Mouse (Mus musculus) intestine, embryonic 14.5 days (tissue): Measurements from ENCODE around the gene Cmtm8. TPM values are rescaled to one million over a fixed set of nuclear protein-coding genes. Genes with fewer than 3 reads are reported as not detected.
A peak's percentile ranks its signal among the peaks of the same experiment; 100 is the strongest.

Source experiments
- ATAC-seq: fragments of 200-750 bp; cut with Nextera tagmentation; replicated peaks from 2 replicates; pipeline ENCODE4 v1.8.0; 2017; ENCODE audit warnings: low read depth, moderate number of reproducible peaks, moderate TSS enrichment, moderate library complexity; ENCODE audit not compliant: low FRiP score, low TSS enrichment
- DNase-seq: peaks from one replicate; pipeline ENCODE4 v3.0.0-alpha.2; 2018; ENCODE audit warnings: low spot score
- H3K27ac ChIP-seq: fragments of 300-500 bp; sonication (generic); 2 replicates; pipeline ENCODE4 v1.5.1; 2014; ENCODE audit warnings: low read depth, mild to moderate bottlenecking, control low read depth
- H3K27me3 ChIP-seq: fragments of 300-500 bp; sonication (generic); replicated peaks from 2 replicates; pipeline ENCODE4 v1.6.1; 2014; ENCODE audit warnings: low read length, control low read depth; ENCODE audit not compliant: control insufficient read depth, insufficient read depth
- H3K36me3 ChIP-seq: fragments of 300-500 bp; sonication (generic); 2 replicates; pipeline ENCODE4 v1.6.1; 2014; ENCODE audit warnings: low read length, control low read depth; ENCODE audit not compliant: control insufficient read depth, insufficient read depth
- H3K4me1 ChIP-seq: fragments of 300-500 bp; sonication (generic); replicated peaks from 2 replicates; pipeline ENCODE4 v1.6.1; 2014; ENCODE audit warnings: low read length, control low read depth, mixed read lengths; ENCODE audit not compliant: control insufficient read depth, insufficient read depth
- H3K4me2 ChIP-seq: fragments of 300-500 bp; sonication (generic); 2 replicates; pipeline ENCODE4 v1.6.1; 2014; ENCODE audit warnings: low read length
- H3K4me3 ChIP-seq: fragments of 300-500 bp; sonication (generic); 2 replicates; pipeline ENCODE4 v1.5.1; 2014; ENCODE audit warnings: low read depth, low read length, control low read depth, mixed read lengths
- H3K9ac ChIP-seq: fragments of 300-500 bp; sonication (generic); 2 replicates; pipeline ENCODE4 v1.6.1; 2014; ENCODE audit warnings: mild to moderate bottlenecking, low read length
- H3K9me3 ChIP-seq: fragments of 300-500 bp; sonication (generic); 2 replicates; pipeline ENCODE4 v1.6.1; 2016; ENCODE audit warnings: low read length, control low read depth; ENCODE audit not compliant: control insufficient read depth
- WGBS: fragments of 180-500 bp; shearing (Covaris S2); extraction: QIAGEN DNeasy Blood & Tissue Kit; methylation state at CpG from one replicate; pipeline ENCODE4 v1.1.7; 2014; 5-methylcytosine and 5-hydroxymethylcytosine counted together
- polyA plus RNA-seq: library from polyadenylated mRNA; unstranded; fragments of >200 nt; fragmentation: Nextera tagmentation; extraction: Ambion mirVana; gene quantifications from 2 replicates; pipeline ENCODE4 v1.2.1, GENCODE M21; 2014

The Cmtm8 gene
- polyA plus RNA-seq, 1 experiment from 2014 or later = 42.4 TPM

DNA sequence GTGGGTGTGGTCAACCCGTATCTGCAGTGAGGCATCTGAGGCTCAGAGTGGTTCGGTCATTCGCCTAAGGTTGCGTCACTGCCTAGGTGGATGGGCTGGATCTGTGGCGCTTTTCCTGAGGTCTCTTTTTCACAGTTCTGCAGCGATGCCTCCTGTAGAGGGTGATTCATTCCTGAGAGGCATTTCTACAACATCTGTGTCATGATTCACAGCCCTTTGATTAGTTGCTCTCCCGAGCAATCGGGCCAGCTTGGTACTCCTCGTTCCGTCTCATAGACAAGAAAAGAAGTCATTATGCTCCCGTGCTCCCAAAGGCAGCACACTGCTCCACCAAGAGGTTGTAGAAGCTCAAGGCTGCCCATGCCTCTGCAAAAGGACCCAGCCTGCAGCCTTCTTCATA lies 11.4 kb upstream of the Cmtm8 start:
- Histone ChIP-seq H3K4me2 (no peak overlapping the region), H3K4me3 (no peak overlapping the region), H3K27me3 (0 out of 2 replicates have a peak, but pooled peaks cover 3% of the 10 kb centered on the region), H3K9ac (no peak overlapping the region), H3K36me3 (no peaks in the 10 kb centered on the region), H3K4me1 (no peaks in the 10 kb centered on the region), H3K27ac (no peak overlapping the region), H3K9me3 (no peaks in the 10 kb centered on the region)
- DNase-seq = no peak
- no peak for ATAC-seq
- WGBS = 56% methylated on average over 11 of the region's 11 CpGs

DNA sequence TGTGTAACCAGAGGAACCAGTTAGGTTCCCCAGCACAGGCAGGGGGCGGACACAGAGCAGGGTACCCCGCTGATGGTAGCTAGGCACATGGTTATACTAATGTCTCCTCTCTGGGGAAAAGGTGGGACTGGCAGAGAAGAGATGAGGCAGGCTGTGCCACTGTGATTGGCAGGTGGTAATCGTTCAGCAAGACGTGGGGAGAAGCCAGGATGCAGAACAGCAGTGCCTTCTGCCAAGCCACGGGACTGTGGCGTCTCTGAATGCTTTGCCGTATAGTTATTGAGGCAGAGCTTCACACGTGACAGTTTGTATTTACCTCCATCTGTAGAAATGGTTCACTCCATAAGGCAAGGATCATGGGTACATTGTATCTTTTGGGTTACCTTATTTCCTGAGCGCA lies 10.7 kb upstream of the Cmtm8 start:
- ATAC-seq (no peak), DNase-seq (no peak)
- H3K4me3 ChIP-seq = no peak overlapping the region
- H3K4me2 ChIP-seq = no peak overlapping the region
- H3K36me3 ChIP-seq = no peaks in the 10 kb centered on the region
- H3K9me3 ChIP-seq = no peaks in the 10 kb centered on the region
- 0 out of 2 replicates have a peak, but pooled peaks cover 3% of the 10 kb centered on the region for H3K27me3 ChIP-seq
- no peaks in the 10 kb centered on the region for H3K4me1 ChIP-seq
- H3K27ac ChIP-seq = no peak overlapping the region
- H3K9ac ChIP-seq = no peak overlapping the region
- WGBS = 61% methylated on average over 9 of the region's 9 CpGs

DNA sequence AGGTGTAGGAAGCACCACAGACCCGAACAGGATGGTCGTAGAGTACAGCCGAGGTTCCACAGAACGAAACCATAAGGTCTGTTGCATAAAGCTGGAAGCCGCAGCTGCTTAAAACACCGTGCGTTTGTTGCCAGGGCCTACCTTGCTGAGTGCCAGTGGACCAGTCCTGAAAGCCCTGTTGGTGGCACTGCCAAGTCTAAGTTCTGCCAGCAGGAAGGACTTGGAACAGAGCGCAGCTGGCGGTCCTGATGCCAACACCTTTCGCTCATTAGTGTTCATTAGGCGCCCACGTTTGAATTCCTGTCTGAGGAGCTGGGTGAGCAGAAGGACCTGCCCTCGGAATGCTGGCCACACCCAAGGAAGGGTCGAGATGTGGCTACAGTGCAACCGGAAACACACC lies 9.4 kb upstream of the Cmtm8 start:
- Histone ChIP-seq H3K4me1 (no peaks in the 10 kb centered on the region), H3K4me3 (no peak overlapping the region), H3K9ac (no peak overlapping the region), H3K36me3 (no peaks in the 10 kb centered on the region), H3K9me3 (no peaks in the 10 kb centered on the region), H3K27me3 (0 out of 2 replicates have a peak, but pooled peaks cover 3% of the 10 kb centered on the region), H3K4me2 (no peak overlapping the region), H3K27ac (no peak overlapping the region)
- ATAC-seq (no peak), DNase-seq (no peak)
- WGBS = 84% methylated on average over 15 of the region's 15 CpGs

DNA sequence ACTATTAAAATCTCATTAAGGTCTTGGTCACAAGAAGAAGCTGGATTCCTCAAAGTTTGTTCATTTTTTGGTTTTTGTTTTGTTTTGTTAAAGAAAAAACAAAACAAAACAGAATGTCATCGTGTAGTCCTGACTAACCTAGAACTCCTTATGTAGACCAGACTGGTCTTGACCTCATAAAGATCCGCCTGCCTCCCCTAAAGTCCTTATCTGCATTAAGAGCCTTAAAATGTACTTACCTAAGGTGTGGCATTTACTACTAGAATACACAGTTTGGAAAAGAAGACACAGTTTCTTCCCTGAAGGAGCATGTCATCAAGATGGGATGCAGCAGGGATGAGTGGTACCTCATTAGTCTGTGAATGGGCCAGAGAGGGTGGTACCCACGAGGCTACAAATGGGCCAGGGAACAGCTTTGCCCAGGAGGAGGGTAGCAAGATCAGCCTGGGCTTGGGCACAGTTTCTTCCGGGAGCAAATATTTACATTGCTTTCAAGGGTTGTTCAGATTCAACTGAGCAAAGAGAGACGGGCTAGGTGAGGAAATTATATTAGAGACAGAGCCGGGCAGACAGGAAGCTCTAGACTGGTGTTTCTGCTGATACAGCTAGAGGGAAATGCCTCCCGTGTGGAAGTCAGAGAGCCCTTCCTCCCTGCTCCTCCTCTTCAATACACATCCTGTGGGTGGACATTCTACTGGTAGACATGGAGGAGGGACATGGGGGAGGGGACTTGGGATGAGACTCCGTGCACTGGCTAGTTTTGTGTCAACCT lies 7.6 kb upstream of the Cmtm8 start:
- H3K9ac ChIP-seq = no peak overlapping the region
- H3K9me3 ChIP-seq = no peaks in the 10 kb centered on the region
- DNase-seq (peak; percentile 63), ATAC-seq (peak; percentile 62; the same call in 1 of the 2 replicates)
- H3K4me2 ChIP-seq = no peak overlapping the region
- no peaks in the 10 kb centered on the region for H3K36me3 ChIP-seq
- H3K27me3 ChIP-seq = 0 out of 2 replicates have a peak, but pooled peaks cover 3% of the 10 kb centered on the region
- WGBS = 34% methylated on average over 8 of the region's 8 CpGs
- H3K27ac ChIP-seq = no peak overlapping the region
- H3K4me1 ChIP-seq = no peaks in the 10 kb centered on the region
- H3K4me3 ChIP-seq = no peak overlapping the region

DNA sequence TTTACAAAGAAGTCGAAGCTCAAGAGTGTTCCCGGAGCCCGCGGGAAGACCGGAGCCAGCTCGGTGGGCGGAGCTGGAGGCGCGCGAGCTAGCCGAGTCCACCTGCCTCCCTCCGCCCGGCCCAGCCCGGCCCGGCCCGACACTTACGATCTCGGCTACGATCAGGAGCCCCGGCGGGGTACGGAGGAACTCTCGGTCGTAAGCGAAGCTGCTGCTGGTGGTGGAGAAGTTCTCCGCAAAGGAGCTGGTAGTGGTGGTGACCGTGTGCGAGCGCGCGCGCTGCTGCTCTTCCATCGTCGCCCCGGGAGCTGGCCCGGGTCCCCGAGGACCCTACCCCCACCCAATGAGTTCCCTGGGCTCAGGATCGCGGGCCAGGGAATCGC lies 331 bp downstream of the Cmtm8 start:
- Histone ChIP-seq H3K36me3 (no peaks in the 10 kb centered on the region), H3K4me3 (peak overlapping the region; percentile 63), H3K27me3 (peaks cover 7% of the 10 kb centered on the region; the same call in 1 of the 2 replicates), H3K27ac (peak overlapping the region; percentile 38; the same call in 1 of the 2 replicates), H3K9ac (peak overlapping the region; percentile 57), H3K9me3 (no peaks in the 10 kb centered on the region), H3K4me1 (no peaks in the 10 kb centered on the region), H3K4me2 (peak overlapping the region; percentile 91)
- under 1% methylated on average over 40 of the region's 40 CpGs for WGBS
- peak; percentile 82 for DNase-seq
- peak; percentile 72 for ATAC-seq

DNA sequence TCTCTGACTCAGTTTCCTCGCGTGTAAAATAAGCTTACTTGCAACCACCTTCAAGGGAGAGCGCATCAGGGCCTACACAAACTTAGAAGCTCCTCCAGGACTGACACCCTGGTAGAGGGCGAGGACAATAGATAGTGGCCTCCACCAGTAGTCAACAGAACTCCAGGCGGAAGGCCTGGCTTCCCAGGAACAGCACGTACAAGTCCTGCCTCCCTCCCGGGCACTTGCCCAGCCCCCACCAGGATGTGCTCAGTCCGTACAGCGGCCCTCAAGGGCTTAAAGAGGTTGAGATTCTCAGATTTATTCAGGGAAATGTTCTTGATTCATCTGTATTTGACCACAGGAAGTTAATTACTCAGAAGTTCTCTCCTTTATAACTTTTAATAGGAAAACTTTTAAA lies 1.1 kb downstream of the Cmtm8 start:
- ATAC-seq (no peak), DNase-seq (peak; percentile 70)
- no peaks in the 10 kb centered on the region for H3K4me1 ChIP-seq
- H3K9ac ChIP-seq = peak overlapping the region; percentile 57; the same call in 1 of the 2 replicates
- peaks cover 7% of the 10 kb centered on the region; the same call in 1 of the 2 replicates for H3K27me3 ChIP-seq
- peak overlapping the region; percentile 91 for H3K4me2 ChIP-seq
- 37% methylated on average over 9 of the region's 9 CpGs for WGBS
- H3K27ac ChIP-seq = peak overlapping the region; percentile 45; the same call in 1 of the 2 replicates
- H3K4me3 ChIP-seq = peak overlapping the region; percentile 63
- H3K9me3 ChIP-seq = no peaks in the 10 kb centered on the region
- no peaks in the 10 kb centered on the region for H3K36me3 ChIP-seq

DNA sequence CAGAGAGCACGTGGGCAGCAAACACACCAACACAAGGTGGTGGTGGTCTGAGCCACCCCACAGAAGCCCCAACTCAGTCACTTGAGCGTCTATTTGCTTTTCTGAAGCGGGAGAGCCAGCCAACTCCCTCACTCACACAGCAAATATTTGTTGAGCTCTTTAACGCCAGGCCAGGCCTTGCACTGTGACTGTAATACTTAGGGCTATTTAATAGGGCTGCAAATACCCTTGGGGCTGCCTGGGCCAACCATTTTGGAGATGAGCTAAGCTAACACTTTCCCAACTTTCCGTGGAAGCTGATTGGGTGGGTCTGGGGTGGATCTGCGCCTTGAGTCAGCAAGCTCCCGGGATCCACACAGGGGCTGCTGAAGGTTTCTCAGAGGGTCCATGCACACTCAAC lies 1.7 kb downstream of the Cmtm8 start:
- Histone ChIP-seq H3K9me3 (no peaks in the 10 kb centered on the region), H3K27ac (peak overlapping the region; percentile 45; the same call in 1 of the 2 replicates), H3K36me3 (no peaks in the 10 kb centered on the region), H3K27me3 (peaks cover 7% of the 10 kb centered on the region; the same call in 1 of the 2 replicates), H3K4me3 (no peak overlapping the region), H3K4me1 (no peaks in the 10 kb centered on the region), H3K4me2 (peak overlapping the region; percentile 91), H3K9ac (no peak overlapping the region)
- ATAC-seq = no peak
- 63% methylated on average over 7 of the region's 7 CpGs for WGBS
- DNase-seq = no peak

DNA sequence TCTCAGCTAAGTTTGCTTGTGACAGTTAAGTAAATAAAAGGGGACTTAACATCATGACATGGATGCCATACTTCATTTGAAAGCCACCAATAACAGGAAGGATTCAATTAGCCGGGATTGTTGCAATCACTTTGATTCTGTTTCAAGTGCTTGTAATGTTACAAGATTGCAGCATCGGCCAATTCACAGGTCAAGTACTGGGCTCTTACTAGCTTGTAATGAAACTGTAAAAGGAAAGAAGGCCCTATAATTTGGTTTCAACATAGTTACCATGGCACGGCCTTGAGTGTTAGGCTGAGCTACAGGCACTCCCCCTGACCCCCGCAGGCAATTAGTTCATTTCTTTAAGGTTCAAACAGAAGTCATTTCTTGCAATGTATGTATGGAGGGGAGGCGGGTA lies 5.1 kb downstream of the Cmtm8 start:
- H3K36me3 ChIP-seq = no peaks in the 10 kb centered on the region
- WGBS = 85% methylated on average over 5 of the region's 5 CpGs
- no peak for ATAC-seq

DNA sequence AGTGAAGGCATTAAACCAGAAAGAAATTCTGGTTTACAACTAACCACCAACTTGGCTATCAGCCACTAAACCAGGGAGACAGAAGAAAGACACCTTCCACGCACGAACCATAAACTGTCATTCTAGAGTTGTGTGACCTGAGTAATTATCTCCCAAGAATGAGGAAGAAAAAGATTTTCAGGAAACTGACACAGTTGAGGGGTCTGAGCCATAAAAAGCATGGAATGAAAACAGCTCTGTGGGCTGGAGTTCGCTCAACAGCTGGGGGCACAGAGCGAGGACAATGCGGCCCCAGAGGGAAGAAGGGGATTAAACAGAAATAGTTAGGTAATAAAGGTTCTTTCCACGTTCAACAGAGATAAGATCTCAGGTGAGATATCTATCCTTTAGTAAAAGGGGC lies 12.4 kb downstream of the Cmtm8 start:
- ATAC-seq (no peak), DNase-seq (no peak)
- H3K27ac ChIP-seq = 0 out of 2 replicates have a peak overlapping the region, but pooled peaks have one; percentile 40
- no peaks in the 10 kb centered on the region for H3K27me3 ChIP-seq
- no peak overlapping the region for H3K4me2 ChIP-seq
- no peaks in the 10 kb centered on the region for H3K9me3 ChIP-seq
- 32% methylated on average over 6 of the region's 6 CpGs for WGBS
- no peak overlapping the region for H3K4me3 ChIP-seq
- no peaks in the 10 kb centered on the region for H3K36me3 ChIP-seq
- H3K9ac ChIP-seq = no peak overlapping the region
- H3K4me1 ChIP-seq = no peaks in the 10 kb centered on the region

More for the DNA sequence above, 5.1 kb downstream of the Cmtm8 start:
- H3K9me3 ChIP-seq = no peaks in the 10 kb centered on the region
- H3K27ac ChIP-seq = no peak overlapping the region
- H3K4me1 ChIP-seq = no peaks in the 10 kb centered on the region
- H3K4me2 ChIP-seq = no peak overlapping the region
- peaks cover 7% of the 10 kb centered on the region; the same call in 1 of the 2 replicates for H3K27me3 ChIP-seq
- no peak overlapping the region for H3K4me3 ChIP-seq
- DNase-seq = no peak
- no peak overlapping the region for H3K9ac ChIP-seq
